Mouse (Mus musculus): ENCODE results near the gene Rassf5. TPM values are rescaled to one million over a fixed set of nuclear protein-coding genes. Genes with fewer than 3 reads are reported as not detected.

The Rassf5 gene
- polyA plus RNA-seq, 1 experiment from 2014 or later = 6.1 TPM

DNA sequence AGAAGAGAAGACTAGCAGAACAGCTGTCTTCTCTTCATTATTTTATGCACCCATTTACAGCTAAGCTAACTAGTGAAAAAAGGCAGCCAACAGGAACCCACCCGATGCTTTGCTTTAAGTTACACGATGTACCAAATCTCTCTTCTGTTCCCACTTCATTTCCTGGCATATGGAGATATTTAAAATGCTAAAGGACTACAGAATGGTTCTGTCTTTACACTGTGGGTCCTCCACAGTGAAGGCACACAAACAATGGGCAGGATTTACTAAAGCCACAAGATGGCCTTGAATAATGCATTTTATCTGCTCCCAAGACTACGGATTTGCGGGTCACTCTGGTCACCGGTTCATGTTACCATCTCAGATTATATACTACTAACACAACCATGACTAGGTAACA, 107.9 kb downstream of the Rassf5 start:
- Histone ChIP-seq H3K4me3 (replicated peaks) (peak overlapping the region; percentile 94), H3K36me3 (replicated peaks) (peaks cover 20% of the 10 kb centered on the region), H3K4me2 (peak overlapping the region; percentile 90), H3K9me3 (replicated peaks) (no peaks in the 10 kb centered on the region), H3K27me3 (no peaks in the 10 kb centered on the region), H3K27ac (replicated peaks) (peak overlapping the region; percentile 84), H3K4me1 (replicated peaks) (peaks cover 41% of the 10 kb centered on the region), H3K9ac (peak overlapping the region; percentile 89)
- ATAC-seq (ENCODE audit: insufficient read depth) = no peak
- 14% methylated on average over 5 of the region's 5 CpGs for WGBS (ENCODE audit: insufficient replicate concordance)

DNA sequence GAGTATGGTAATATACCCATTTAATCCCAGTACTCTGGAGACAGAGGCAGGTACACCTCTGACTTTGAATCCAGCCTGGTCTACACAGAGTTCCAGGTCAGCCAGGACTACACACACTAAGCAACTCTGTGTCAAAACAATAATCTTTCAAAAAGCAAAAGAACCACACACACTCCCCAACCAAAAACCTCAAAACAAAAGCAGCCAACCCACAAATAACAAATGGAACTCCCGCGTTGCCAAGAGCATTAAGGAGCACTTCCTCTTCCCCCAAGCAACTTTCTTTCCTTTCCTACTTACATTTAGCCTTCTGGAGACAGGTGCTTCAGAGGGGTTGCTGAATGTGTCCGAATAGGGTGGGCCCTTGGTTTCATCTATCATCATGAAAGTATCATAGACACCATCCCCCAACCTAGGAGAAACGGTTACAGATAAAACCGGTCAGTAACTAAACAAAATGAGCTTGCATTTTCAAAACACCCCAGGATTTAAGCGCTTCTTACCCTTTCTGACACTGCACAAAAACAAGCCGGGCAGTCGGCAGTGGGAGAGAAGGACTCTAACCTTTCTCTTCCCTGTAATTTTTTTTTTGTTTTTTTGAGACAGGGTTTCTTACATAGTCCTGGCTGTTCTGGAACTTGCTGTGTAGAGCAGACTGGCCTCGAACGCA, 109.0 kb downstream of the Rassf5 start:
- Histone ChIP-seq H3K4me2 (peak overlapping the region; percentile 90), H3K36me3 (replicated peaks) (peaks cover 22% of the 10 kb centered on the region), H3K4me1 (replicated peaks) (peaks cover 41% of the 10 kb centered on the region), H3K27me3 (no peaks in the 10 kb centered on the region), H3K4me3 (replicated peaks) (peak overlapping the region; percentile 94), H3K9me3 (replicated peaks) (no peaks in the 10 kb centered on the region), H3K9ac (peak overlapping the region; percentile 89), H3K27ac (replicated peaks) (peak overlapping the region; percentile 84)
- peak; percentile 20 for ATAC-seq (ENCODE audit: insufficient read depth)
- WGBS (ENCODE audit: insufficient replicate concordance) = 16% methylated on average over 10 of the region's 10 CpGs

DNA sequence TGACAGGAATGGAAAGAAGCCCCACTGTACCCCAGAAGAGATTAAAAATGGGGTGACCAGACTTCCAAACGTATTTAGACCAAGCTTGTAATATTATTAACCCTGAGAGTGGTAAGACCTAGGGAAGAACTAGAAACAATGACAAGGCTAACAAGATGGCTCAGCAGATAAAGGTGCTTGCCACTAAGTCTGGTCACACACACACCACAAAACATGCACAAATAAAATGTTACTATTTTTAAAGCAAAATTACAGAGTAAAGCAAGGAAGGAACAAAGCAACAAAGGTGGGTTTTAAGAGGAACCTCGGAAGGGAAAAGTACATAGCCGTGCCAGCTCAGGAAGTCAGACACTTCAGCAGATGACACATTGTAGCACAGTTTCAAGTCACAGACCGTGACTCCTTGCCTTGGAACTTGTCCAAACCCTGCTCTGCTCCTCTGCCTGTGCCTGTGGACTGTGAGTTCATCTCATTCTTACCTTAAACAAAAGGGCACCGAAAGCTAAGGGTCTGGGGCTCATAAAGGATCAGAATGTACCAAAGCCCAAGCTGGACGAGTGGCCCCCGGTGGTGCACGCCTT, 110.0 kb downstream of the Rassf5 start:
- Histone ChIP-seq H3K27me3 (no peaks in the 10 kb centered on the region), H3K4me2 (peak overlapping the region; percentile 90), H3K4me3 (replicated peaks) (peak overlapping the region; percentile 94), H3K27ac (replicated peaks) (peak overlapping the region; percentile 84), H3K4me1 (replicated peaks) (peaks cover 41% of the 10 kb centered on the region), H3K9ac (peak overlapping the region; percentile 89), H3K9me3 (replicated peaks) (no peaks in the 10 kb centered on the region), H3K36me3 (replicated peaks) (peaks cover 33% of the 10 kb centered on the region)
- ATAC-seq (ENCODE audit: insufficient read depth) = no peak
- WGBS (ENCODE audit: insufficient replicate concordance) = 37% methylated on average over 8 of the region's 8 CpGs

DNA sequence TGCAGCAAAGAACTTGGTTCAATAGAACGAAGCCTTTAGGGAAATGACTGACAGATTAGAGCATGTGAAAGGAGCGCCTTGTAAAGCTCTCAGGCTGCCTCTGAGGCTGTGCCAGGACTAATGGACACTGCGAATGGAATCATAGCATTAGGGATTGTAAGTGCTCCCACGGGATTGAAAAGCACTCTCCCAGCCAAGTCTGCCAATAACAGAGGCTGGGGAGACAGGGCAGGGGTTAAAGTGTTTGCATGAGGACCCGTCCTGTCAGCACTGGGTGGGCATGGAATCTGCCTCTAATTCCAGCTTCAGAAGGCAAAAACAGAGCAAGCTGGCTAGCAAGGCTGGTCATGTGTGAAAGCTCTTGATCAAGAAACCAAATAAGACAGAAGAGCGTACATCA, 110.8 kb downstream of the Rassf5 start:
- Histone ChIP-seq H3K27me3 (no peaks in the 10 kb centered on the region), H3K4me2 (peak overlapping the region; percentile 90), H3K4me1 (replicated peaks) (peaks cover 36% of the 10 kb centered on the region), H3K9ac (no peak overlapping the region), H3K27ac (replicated peaks) (peak overlapping the region; percentile 84), H3K4me3 (replicated peaks) (peak overlapping the region; percentile 94), H3K9me3 (replicated peaks) (no peaks in the 10 kb centered on the region), H3K36me3 (replicated peaks) (peaks cover 41% of the 10 kb centered on the region)
- 78% methylated on average over 6 of the region's 6 CpGs for WGBS (ENCODE audit: insufficient replicate concordance)
- ATAC-seq (ENCODE audit: insufficient read depth) = no peak

Other genes starting within 250 kb of the Rassf5 start
- not detected in 2 replicates for gene Il10, start 225.4 kb downstream of the Rassf5 start, polyA plus RNA-seq (2015; fragmentation: Nextera tagmentation; extraction: Ambion mirVana)
- gene Mapkapk2, start 147.4 kb downstream of the Rassf5 start, polyA plus RNA-seq (2015; fragmentation: Nextera tagmentation; extraction: Ambion mirVana) = 13.0 and 15.7 TPM in 2 replicates
- gene Dyrk3, start 106.9 kb downstream of the Rassf5 start, polyA plus RNA-seq (2015; fragmentation: Nextera tagmentation; extraction: Ambion mirVana) = 16.6 and 18.3 TPM in 2 replicates
- gene Eif2d, start 92.1 kb downstream of the Rassf5 start, polyA plus RNA-seq (2015; fragmentation: Nextera tagmentation; extraction: Ambion mirVana) = 26.0 and 28.1 TPM in 2 replicates
- 6.6 and 9.7 TPM in 2 replicates for gene Ikbke, start 34.3 kb upstream of the Rassf5 start, polyA plus RNA-seq (2015; fragmentation: Nextera tagmentation; extraction: Ambion mirVana)